Mouse (Mus musculus) liver, embryonic 11.5 days (tissue): Measurements from ENCODE around the gene Grik1. TPM values are rescaled to one million over a fixed set of nuclear protein-coding genes. Genes with fewer than 3 reads are reported as not detected.

Source experiments
- ATAC-seq: fragments of 200-750 bp; cut with Nextera tagmentation; replicated peaks from 2 replicates; pipeline ENCODE4 v1.8.0; 2017; ENCODE audit warnings: moderate number of reproducible peaks, mild to moderate bottlenecking, moderate TSS enrichment, moderate library complexity; ENCODE audit not compliant: low FRiP score
- DNase-seq: peaks from one replicate; pipeline ENCODE4 v3.0.0-alpha.2; 2017; ENCODE audit warnings: low spot score
- H3K27ac ChIP-seq: fragments of 300-500 bp; sonication (generic); 2 replicates; pipeline ENCODE4 v1.5.1; 2014; ENCODE audit warnings: mild to moderate bottlenecking, low read depth, low read length, control low read depth
- H3K27me3 ChIP-seq: fragments of 300-500 bp; sonication (generic); replicated peaks from 2 replicates; pipeline ENCODE4 v1.6.1; 2014; ENCODE audit warnings: low read length, mixed read lengths; ENCODE audit not compliant: control insufficient read depth, insufficient read depth
- H3K36me3 ChIP-seq: fragments of 300-500 bp; sonication (generic); 2 replicates; pipeline ENCODE4 v1.6.1; 2014; ENCODE audit warnings: mild to moderate bottlenecking, low read length, moderate library complexity, mixed read lengths; ENCODE audit not compliant: control insufficient read depth, insufficient read depth
- H3K4me1 ChIP-seq: fragments of 300-500 bp; sonication (generic); replicated peaks from 2 replicates; pipeline ENCODE4 v1.6.1; 2014; ENCODE audit warnings: low read length, mixed read lengths; ENCODE audit not compliant: control insufficient read depth, insufficient read depth
- H3K4me2 ChIP-seq: fragments of 300-500 bp; sonication (generic); 2 replicates; pipeline ENCODE4 v1.6.1; 2014; ENCODE audit warnings: mild to moderate bottlenecking, control low read depth, moderate library complexity
- H3K4me3 ChIP-seq: fragments of 300-500 bp; sonication (generic); 2 replicates; pipeline ENCODE4 v1.5.1; 2014; ENCODE audit warnings: low read depth, low read length, control low read depth
- H3K9ac ChIP-seq: fragments of 300-500 bp; sonication (generic); 2 replicates; pipeline ENCODE4 v1.6.1; 2014; ENCODE audit warnings: low read depth, low read length, control low read depth
- H3K9me3 ChIP-seq: fragments of 300-500 bp; sonication (generic); 2 replicates; pipeline ENCODE4 v1.6.1; 2016; ENCODE audit warnings: low read length, inconsistent platforms, mixed read lengths; ENCODE audit not compliant: control insufficient read depth
- WGBS: fragments of 180-500 bp; shearing (Covaris S2); extraction: QIAGEN DNeasy Blood & Tissue Kit; methylation state at CpG from one replicate; pipeline ENCODE4 v1.1.7; 2014; 5-methylcytosine and 5-hydroxymethylcytosine counted together
- polyA plus RNA-seq: library from polyadenylated mRNA; unstranded; fragments of >200 nt; fragmentation: Nextera tagmentation; extraction: Ambion mirVana; gene quantifications from 2 replicates; pipeline ENCODE4 v1.2.1, GENCODE M21; 2014

The Grik1 gene
- polyA plus RNA-seq, 1 experiment from 2014 or later, result 0.33 TPM

- no peak overlapping the region for H3K4me2 ChIP-seq
- H3K36me3 ChIP-seq, result no peaks in the 10 kb centered on the region
- WGBS, result 77% methylated on average over 1 of the region's 1 CpGs
- H3K4me1 ChIP-seq, result no peaks in the 10 kb centered on the region
- DNase-seq (no peak), ATAC-seq (no peak)
- no peaks in the 10 kb centered on the region for H3K9me3 ChIP-seq
- no peak overlapping the region for H3K9ac ChIP-seq
- H3K27ac ChIP-seq, result no peak overlapping the region
- H3K27me3 ChIP-seq, result no peaks in the 10 kb centered on the region
- no peak overlapping the region for H3K4me3 ChIP-seq
Observed at GRCm38 (mm10) chr16:87934685-87935084, 355.4 kb downstream of the Grik1 start.

- no peaks in the 10 kb centered on the region for H3K4me1 ChIP-seq
- no peaks in the 10 kb centered on the region for H3K9me3 ChIP-seq
- no peak for DNase-seq
- no peaks in the 10 kb centered on the region for H3K27me3 ChIP-seq
- no peak overlapping the region for H3K9ac ChIP-seq
- no peak for ATAC-seq
- no peak overlapping the region for H3K27ac ChIP-seq
- no peaks in the 10 kb centered on the region for H3K36me3 ChIP-seq
- H3K4me3 ChIP-seq, result no peak overlapping the region
- no peak overlapping the region for H3K4me2 ChIP-seq
- WGBS, result 77% methylated on average over 2 of the region's 2 CpGs
Observed at GRCm38 (mm10) chr16:87931358-87931757, 358.7 kb downstream of the Grik1 start.

DNA sequence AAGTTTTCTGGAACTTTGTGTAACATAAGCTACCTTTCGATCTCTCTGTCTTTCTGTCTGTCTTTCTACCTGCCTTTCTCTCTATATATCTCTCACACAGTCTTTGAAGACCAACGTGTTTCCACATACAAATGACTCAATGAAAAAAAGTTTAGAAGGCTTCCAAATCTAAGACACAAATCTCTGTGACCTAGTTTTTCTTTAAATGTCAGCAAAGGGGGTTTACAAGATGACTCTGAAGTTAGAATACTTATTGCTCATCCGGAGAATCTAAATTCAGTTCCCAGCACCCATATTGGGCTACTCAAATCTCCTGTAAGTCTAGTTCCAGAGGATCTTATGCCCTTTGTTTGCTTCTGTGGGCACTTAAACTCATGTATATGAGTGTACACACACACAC, 359.5 kb downstream of the Grik1 start:
- H3K4me2 ChIP-seq, result no peak overlapping the region
- H3K27ac ChIP-seq, result no peak overlapping the region
- WGBS, result 79% methylated on average over 3 of the region's 3 CpGs
- ATAC-seq (no peak), DNase-seq (no peak)
- H3K4me3 ChIP-seq, result no peak overlapping the region
- H3K36me3 ChIP-seq, result no peaks in the 10 kb centered on the region
- no peaks in the 10 kb centered on the region for H3K9me3 ChIP-seq
- H3K9ac ChIP-seq, result no peak overlapping the region
- no peaks in the 10 kb centered on the region for H3K4me1 ChIP-seq
- H3K27me3 ChIP-seq, result no peaks in the 10 kb centered on the region

- H3K36me3 ChIP-seq, result no peaks in the 10 kb centered on the region
- no peaks in the 10 kb centered on the region for H3K27me3 ChIP-seq
- ATAC-seq (no peak), DNase-seq (no peak)
- H3K9me3 ChIP-seq, result no peaks in the 10 kb centered on the region
- H3K27ac ChIP-seq, result no peak overlapping the region
- no peak overlapping the region for H3K4me3 ChIP-seq
- no peaks in the 10 kb centered on the region for H3K4me1 ChIP-seq
- H3K9ac ChIP-seq, result no peak overlapping the region
- WGBS, result 73% methylated on average over 1 of the region's 1 CpGs
- H3K4me2 ChIP-seq, result no peak overlapping the region
Observed at GRCm38 (mm10) chr16:87928671-87929070, 361.4 kb downstream of the Grik1 start.

DNA sequence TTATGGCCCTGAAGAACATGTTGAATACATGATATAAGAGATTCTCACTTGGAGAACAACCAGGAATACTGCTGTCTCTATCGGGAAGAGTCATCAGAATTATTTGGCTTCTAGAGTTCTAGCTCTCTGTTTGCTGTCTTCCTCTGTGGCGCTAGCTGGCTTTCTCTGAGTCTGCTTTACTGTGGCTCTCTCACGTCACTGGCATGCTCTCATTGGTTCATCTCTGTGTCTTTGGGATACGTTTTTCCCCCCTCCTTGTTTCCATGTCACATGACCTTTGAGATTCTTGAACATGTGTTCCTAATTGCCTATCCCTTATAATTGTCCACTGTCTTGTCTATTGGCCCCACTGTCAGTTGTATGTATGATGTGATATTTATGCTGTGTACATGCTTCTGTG, 372.2 kb downstream of the Grik1 start:
- no peaks in the 10 kb centered on the region for H3K4me1 ChIP-seq
- no peak overlapping the region for H3K4me2 ChIP-seq
- no peaks in the 10 kb centered on the region for H3K27me3 ChIP-seq
- no peak overlapping the region for H3K4me3 ChIP-seq
- DNase-seq, result no peak
- no peaks in the 10 kb centered on the region for H3K36me3 ChIP-seq
- 65% methylated on average over 4 of the region's 4 CpGs for WGBS
- no peak overlapping the region for H3K9ac ChIP-seq
- no peaks in the 10 kb centered on the region for H3K9me3 ChIP-seq
- no peak for ATAC-seq
- H3K27ac ChIP-seq, result no peak overlapping the region

- ATAC-seq, result no peak
- no peaks in the 10 kb centered on the region for H3K9me3 ChIP-seq
- no peak for DNase-seq
- H3K4me1 ChIP-seq, result no peaks in the 10 kb centered on the region
- H3K9ac ChIP-seq, result no peak overlapping the region
- no peak overlapping the region for H3K27ac ChIP-seq
- H3K27me3 ChIP-seq, result no peaks in the 10 kb centered on the region
- WGBS, result 48% methylated on average over 1 of the region's 1 CpGs
- H3K36me3 ChIP-seq, result no peaks in the 10 kb centered on the region
- H3K4me2 ChIP-seq, result no peak overlapping the region
- no peak overlapping the region for H3K4me3 ChIP-seq
Observed at GRCm38 (mm10) chr16:87917157-87917546, 372.9 kb downstream of the Grik1 start.

DNA sequence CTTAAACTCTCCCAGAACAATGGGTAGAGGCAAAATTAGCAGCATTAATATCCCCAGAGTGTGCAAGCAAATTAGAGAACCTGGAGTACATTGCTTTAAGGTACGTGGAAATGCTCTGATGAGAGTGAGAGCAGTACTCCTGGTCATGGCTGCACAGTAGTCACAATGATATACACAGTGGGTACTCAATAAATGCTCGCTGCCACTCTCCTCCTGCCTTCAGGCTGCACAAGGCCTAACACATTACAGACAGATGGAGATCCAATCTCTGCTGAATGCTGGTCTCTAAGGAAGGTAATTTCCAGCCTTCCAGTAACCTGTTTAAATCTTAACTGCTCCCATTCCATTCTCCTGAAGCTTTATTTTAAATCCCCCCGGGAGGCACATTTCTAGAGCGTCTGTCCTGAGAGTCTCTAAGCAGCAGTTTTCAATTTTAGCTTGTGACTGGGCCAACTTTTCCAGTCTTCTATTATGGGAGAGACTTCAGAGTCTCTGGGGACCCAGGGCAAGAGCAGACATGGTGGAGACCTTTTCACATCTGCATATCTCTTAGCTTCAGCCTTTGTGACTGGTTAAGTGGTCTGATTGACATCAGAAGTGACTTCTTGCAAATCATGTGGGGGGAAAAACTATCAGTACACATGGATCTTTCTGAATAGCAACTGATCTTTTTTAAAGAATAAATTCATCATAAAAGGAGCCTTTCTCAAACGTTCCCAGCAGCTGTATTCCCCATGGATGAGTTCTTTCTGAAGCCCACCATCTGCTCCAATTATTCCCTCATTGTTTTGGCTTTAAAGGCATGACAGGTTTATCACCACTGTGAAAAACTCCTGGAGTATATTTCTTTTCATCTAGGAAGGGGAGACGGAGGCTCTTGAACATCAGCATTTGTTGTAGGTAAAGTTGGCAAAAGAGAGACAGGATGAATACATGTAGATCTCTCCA, 373.6 kb downstream of the Grik1 start:
- WGBS, result 65% methylated on average over 6 of the region's 6 CpGs
- no peak for DNase-seq
- H3K27me3 ChIP-seq, result no peaks in the 10 kb centered on the region
- no peak overlapping the region for H3K4me2 ChIP-seq
- no peak overlapping the region for H3K9ac ChIP-seq
- no peaks in the 10 kb centered on the region for H3K9me3 ChIP-seq
- ATAC-seq, result no peak
- H3K4me1 ChIP-seq, result no peaks in the 10 kb centered on the region
- no peak overlapping the region for H3K27ac ChIP-seq
- no peak overlapping the region for H3K4me3 ChIP-seq
- no peaks in the 10 kb centered on the region for H3K36me3 ChIP-seq

GRCm38 (mm10) chr16:87915156-87915555, 374.9 kb downstream of the Grik1 start:
- H3K27me3 ChIP-seq, result no peaks in the 10 kb centered on the region
- WGBS, result 57% methylated on average over 4 of the region's 4 CpGs

DNA sequence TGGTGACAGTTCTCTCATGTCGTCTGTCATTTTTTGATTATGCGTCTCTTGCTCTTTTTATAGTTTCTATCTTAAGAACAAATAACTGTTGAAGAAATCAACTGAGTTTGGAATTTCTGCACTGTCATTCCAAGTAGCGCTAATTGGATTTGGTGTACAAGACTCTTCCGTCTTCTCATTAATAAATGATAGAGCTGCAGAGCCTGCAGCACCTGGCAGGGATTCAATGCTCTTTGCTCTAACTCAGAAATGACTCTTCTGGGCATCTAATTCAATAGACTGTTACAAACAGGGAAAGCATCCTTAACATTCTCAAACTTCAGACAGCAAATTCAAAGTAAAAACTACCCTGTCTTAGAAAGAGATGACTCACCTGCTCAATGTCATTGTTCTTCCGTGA, 376.3 kb downstream of the Grik1 start:
- no peak overlapping the region for H3K9ac ChIP-seq
- DNase-seq (no peak), ATAC-seq (no peak)
- no peaks in the 10 kb centered on the region for H3K9me3 ChIP-seq
- H3K27ac ChIP-seq, result no peak overlapping the region
- no peaks in the 10 kb centered on the region for H3K36me3 ChIP-seq
- WGBS, result 85% methylated on average over 5 of the region's 5 CpGs
- H3K4me3 ChIP-seq, result no peak overlapping the region
- H3K4me1 ChIP-seq, result no peaks in the 10 kb centered on the region
- no peaks in the 10 kb centered on the region for H3K27me3 ChIP-seq
- no peak overlapping the region for H3K4me2 ChIP-seq

More at GRCm38 (mm10) chr16:87915156-87915555, 374.9 kb downstream of the Grik1 start:
- Histone ChIP-seq H3K4me1 (no peaks in the 10 kb centered on the region), H3K36me3 (no peaks in the 10 kb centered on the region), H3K9me3 (no peaks in the 10 kb centered on the region), H3K27ac (no peak overlapping the region), H3K4me2 (no peak overlapping the region), H3K4me3 (no peak overlapping the region), H3K9ac (no peak overlapping the region)
- ATAC-seq (no peak), DNase-seq (no peak)
